Mouse (Mus musculus): ENCODE data around the gene Astn1.

DNA sequence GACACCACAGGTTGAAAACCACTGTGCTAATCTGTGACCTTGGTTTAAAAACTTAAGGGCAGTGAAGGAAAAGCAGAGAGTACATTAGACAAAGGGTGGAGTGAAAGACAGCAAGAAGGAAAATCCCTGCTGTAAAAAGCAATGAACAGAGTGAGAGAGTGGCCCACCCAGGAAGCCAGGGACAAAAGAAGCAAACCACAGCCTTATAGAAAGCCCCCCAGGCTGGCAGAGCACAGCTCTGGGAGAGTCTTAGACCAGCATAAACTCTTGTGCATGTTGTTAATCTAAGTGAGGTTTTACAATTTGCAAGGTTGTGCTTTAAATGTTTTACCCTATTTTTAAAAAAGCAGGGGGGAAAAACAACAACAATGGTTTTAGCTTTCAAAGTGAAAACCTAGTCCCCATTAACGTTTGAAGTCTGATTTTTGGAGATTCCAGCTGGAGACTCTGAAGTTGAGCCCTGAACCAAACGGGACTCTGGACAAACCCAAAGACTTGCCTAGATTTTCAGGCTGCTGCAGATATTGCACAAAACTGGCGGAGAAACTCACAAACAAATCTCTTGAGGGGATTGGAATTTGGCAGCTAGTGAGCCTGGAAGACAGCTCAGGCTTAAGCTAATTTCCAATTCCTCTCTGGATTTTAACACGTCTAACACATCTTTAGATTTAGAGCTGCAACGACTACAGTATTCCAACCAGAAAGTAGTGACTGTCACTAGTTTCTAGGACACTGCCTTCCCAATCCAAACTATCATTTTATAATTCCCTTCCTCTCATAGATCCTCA lies 377.3 kb downstream of the Astn1 start:
- TF ChIP-seq POLR2A (IDR thresholded peaks at IDR 0.05; ENCODE audit: low read depth, low read length), result no peak
- TF ChIP-seq CTCF (IDR thresholded peaks at IDR 0.05; ENCODE audit: extremely low read depth, insufficient read depth, insufficient read length, insufficient replicate concordance), result no peak

Measured in spleen, adult 2 months (tissue).